Mouse (Mus musculus) adrenal gland, postnatal 36 days (tissue): ENCODE measurements around the gene Il9r. TPM values are rescaled to one million over a fixed set of nuclear protein-coding genes. Genes with fewer than 3 reads are reported as not detected.
"Not testable (repeated sequence)": the region's sequence is repeated elsewhere in the genome, so short reads cannot be mapped to it uniquely, and the experiment has no call there.

Experiments
- DNase-seq, 2 experiments: peaks; one replicate each; pipeline ENCODE4 v3.0.0; 2021; ENCODE audit warnings: mixed read lengths in 1 of 2
- total RNA-seq, 2 experiments: library from RNA; stranded (reverse); gene quantifications; 2 replicates each; pipeline ENCODE4 v1.2.3; 2021

The Il9r gene
- total RNA-seq, 2 experiments from 2014 or later, result 0.26 to 0.96 TPM

DNA sequence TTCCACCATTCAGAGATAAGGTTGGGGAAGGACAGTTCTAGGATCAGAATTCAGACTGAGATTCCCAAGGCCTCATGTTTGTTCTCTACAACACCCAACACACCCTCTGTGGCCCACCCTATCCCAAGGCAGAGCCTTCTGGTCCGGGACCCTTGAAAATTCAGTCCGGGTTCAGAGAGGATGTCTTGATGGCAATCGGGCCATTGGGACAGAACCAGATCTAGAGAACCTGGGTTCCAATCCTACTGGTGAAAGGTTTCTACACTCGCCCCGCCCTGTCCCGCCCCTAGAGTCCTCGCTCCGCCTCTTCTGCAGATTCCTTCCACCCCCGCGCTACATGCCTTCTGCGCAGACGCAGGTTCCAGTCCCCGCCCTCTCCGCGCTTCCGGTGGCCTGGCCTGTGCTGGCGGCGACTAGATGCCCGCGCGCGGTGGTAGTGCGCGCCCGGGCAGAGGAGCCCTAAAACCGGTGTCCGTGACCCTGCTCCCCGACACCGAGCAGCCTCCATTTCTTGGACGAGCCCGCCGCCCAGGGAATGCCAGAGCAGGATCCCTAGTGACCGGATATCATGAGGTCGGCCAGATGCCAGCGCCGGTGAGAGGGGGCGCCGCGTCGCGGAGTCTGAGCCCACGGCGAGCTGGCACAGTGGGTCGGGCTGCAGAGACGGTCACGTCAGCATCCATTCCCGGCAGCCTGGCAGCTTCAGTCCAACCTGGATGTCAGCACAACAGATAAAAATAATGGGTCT lies 26.2 kb upstream of the Il9r start, which contains the start of gene Mpg:
Mpg (plus strand) TSS at position 382 of the 748 bp plus-strand sequence.
- peak; percentile 94 for DNase-seq

GRCm38 (mm10) chr11:32225222-32226104 lies 25.4 kb upstream of the Il9r start:
- peak in 1 of 2 experiments; percentile 48 for DNase-seq

GRCm38 (mm10) chr11:32224468-32225139 lies 24.5 kb upstream of the Il9r start:
- DNase-seq, result peak; percentile 70 to 86

DNA sequence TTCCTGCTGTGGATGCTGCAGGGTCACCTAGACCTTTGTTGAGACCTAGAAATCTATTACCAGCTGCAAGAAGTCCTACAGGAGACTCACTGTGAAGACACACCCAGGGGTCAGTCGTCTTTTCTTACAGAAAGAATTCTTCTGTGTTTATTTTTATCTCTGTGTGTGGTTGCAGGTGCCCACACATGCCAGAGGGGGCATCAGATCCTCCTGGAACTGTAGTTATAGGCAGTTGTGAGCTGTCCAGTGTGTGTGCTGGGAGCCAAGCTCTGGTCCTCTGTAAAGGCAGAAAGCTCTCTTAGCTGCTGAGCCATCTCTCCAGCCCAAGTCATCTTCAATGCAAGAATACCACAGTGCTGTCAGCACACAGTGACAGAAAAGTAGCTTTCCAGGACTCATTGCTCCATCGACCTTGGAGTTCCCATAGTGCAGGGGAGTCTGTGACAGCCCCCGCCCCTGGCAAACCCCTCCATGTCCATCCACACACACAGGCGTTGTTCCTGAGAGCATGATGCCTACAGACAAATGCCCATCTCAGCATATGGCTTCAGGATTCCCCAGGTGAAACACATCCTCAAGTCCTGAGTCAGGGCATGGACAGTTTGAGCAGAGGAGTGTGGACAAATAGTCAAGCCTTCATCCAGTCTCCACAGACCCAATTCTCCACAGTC lies 23.4 kb upstream of the Il9r start:
- DNase-seq, result no peak

- DNase-seq, result no peak
These were observed 22.6 kb upstream of the Il9r start for GRCm38 (mm10) chr11:32222570-32223194.

DNA sequence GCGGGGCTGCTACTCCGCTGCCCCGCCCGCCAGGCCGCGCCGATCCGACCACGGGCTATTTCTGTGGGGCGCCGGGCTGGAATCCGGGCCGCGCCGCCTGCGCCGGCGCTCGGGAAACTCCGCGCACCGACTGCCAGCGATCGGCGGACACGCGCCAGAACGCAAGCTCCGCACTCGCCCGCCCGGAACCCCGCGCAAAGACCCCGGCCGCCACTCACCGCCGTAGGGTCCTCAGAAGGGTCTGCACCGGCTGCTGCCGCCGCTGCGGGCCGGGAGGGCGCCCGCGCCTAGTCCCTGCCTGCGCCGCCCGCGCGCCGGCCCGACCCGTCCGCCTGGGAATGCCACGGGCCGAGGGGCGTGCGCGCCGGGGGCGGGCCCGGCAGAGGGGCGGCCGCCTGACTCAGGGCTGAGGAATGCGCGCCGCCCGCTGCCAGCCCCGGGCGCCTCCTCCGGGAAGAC lies 21.9 kb upstream of the Il9r start, which contains the start of gene Rhbdf1:
Rhbdf1 (minus strand) TSS at position 350 of the 459 bp plus-strand sequence.
- DNase-seq, result peak; percentile 83 to 89

- peak; percentile 60 to 80 for DNase-seq
These were observed 21.3 kb upstream of the Il9r start for GRCm38 (mm10) chr11:32221225-32221950.

DNA sequence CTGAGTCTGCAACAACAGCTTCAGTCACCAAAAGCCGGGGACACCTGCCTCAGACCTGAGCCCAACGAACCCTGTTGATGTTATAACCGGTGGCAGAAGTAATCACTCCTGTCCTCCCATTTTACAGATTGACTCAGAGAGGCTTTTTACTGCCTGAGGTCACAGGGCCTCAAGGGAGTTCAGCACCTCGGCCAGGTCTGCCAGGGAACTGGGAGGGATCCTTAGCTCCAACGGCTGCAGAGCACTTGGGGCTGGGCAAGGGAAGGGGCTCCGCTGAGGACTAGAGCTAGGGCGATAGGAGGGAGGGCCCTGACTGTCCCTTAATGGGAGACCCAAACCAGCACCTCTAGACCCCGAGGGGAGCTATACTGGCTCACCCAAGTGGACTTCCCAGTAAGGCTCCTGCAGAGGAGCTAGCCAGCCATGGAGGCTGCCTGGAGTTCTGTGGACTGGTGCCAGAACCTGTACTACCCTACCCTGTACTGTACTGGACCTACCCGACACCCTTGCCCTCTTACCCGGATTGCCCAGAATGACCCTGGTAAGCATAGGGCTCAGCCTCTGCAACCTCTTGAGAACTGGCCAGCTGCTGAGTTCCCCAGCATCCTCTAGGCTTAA lies 20.6 kb upstream of the Il9r start:
- DNase-seq, result no peak

- no peak for DNase-seq
These were observed 19.2 kb upstream of the Il9r start for GRCm38 (mm10) chr11:32219287-32219686.

DNA sequence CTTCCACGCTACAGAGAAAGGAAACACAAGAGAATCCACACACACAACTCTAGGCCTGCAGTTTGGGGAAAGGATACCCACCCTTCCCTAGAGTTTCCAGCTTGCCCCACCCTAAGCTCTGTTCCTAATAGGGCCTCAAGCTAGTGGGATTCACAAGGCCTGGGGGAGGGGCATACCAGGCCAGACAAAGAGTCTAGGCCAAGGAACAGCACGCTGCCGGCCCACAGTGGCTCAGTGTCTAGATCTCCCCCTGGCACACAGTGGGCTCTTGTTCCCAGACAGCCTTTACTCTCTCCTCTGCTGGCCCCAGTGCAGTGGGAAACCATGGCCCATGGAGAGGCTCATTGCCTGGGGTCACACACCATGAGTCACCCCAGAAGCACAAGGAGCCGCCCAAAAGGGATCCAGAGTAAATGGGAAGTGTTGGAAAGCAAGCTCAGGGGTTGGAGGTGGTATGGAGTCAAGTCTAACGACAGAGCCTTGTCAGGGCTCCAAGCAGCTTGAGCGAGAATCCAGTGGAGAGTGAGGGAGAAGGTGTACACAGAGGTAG lies 18.5 kb upstream of the Il9r start:
- DNase-seq, result no peak

DNA sequence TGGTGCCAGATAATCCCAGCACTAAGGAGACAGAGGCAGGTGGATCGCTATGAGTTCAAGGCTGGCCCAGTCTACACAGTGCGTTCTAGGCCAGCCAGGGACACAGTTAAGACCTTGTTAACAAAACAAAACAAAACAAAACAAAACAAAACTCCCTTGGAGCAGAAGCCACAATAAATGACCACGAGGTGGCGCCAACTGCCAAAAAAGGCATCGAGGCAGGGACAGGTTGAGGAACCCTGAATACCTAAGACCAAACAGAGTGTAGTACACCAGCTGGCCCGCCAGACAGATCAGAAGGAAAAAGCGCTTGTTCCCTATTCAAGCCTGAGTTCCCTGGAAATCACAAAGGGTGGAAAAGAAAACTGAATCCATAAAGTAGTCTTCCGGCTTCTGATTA lies 16.8 kb upstream of the Il9r start:
- peak; percentile 77 to 80 for DNase-seq

- DNase-seq, result no peak
These were observed 15.5 kb upstream of the Il9r start for GRCm38 (mm10) chr11:32215372-32216162.

DNA sequence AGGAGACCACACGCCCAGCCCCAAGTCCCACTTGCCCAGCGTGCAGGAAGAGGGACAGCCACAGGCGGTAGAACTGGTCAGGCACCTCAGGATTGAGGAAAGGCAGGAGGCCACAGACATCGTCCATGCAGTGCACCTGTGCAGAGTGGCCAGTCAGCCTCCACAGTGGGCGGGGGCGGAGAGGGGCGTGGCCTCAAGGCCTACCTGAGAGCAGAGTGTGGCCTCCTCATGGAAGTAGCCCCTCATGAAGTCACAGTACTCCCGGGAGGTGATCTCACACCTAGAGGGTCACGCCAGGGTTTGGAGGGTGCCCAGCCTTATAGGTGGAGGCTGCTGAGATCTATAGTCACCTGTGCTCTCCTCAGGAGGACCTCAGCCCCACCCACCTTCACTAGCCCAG lies 10.5 kb upstream of the Il9r start:
- DNase-seq, result no peak

GRCm38 (mm10) chr11:32205058-32205873 lies 5.2 kb upstream of the Il9r start, which contains the start of gene Snrnp25:
TSS of gene Snrnp25 (plus strand) at chr11:32205415.
- peak; percentile 96 to 97 for DNase-seq

DNA sequence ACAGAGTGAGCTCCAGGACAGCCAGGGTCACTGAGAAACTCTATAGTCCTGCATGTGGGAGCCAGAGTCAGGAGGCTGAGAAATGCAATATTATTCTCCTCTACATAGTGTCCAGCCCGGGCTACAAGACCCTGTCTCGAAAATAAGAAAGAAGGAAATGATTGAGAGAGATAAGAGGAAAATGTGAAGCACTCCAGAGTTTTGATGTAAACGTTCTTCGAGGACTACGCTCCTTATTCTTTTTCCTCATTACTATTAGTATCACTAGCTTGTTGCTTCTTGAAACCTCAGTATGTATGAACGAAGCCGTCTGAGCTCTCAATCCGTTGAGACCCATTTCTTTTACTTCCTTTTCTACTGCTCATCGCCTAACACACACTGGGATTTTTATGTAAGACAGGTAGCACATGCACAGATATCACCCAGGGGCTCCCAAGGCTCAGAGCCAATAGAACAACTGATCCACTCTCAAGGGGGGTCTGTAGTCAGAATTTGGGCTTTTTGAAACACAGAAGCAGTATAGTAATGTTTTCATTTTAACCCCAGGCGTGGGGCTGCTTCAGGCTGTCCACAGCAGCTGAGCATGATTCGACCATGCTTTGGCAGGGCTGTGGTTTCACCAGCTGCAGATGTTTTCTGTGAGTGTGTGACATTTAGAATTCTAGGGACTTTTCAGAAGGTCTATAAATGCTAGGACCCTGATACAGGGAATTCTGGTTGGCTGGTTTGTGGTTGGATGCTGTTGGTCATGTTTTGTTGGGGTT lies 2.0 kb upstream of the Il9r start:
- DNase-seq, result no peak

DNA sequence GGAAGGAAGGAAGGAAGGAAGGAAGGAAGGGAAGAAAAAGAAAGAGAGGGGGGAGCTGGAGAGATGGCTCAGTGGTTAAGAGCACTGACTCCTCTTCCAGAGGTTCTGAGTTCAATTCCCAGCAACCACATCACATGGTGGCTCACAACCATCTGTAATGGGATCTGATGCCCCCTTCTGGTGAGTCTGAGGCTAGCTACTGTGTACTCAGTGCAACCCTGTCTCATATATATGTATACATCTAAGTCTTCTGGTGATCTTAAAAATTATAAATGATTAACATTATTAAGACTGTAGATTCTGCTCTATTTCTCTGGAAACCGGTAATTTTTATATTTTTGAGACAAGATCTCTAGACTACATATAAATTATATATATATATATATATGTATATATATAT lies 913 bp upstream of the Il9r start:
- not testable (repeated sequence) for DNase-seq

DNA sequence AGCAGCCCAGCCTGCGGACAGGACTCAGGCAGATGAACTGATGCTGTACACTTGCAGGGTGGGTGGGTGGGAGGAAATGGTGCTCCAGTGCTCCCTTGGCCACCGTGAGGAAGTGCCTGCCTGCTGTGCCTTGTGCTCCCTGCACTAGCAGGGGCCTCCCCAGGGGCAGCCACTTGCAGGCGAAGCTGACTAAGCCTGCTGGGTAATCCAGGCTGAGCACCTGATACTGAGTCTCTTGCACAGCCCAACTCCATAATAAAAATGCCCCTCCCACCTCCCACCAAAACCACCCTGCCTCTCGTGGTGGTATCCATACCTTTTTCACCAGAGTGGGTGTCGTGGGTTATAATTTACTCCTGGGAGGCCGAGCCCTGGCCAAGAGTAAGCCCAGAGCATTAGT lies 849 bp downstream of the Il9r start:
- no peak for DNase-seq
